ENCODE assay signal across 16 mouse cellular contexts in genomic region chr19:36701366-36701765, GRCm38 (mm10). TPM values are rescaled to one million over a fixed set of nuclear protein-coding genes. Genes with fewer than 3 reads are reported as not detected.
DNase-seq lines count a peak whose midpoint lies in the region; ATAC-seq and TF ChIP-seq lines count a peak whose summit lies in the region.
"Had no signal": no experiment of that assay in that cellular context is flagged by ENCODE, and none has a peak within 500 bp of the region (broad histone marks: within the 10 kb centered on the region; RNA-seq: fewer than 3 reads in every experiment).

No protein-coding gene starts in this region.

- 0 out of 2 replicates have a peak overlapping the region, but pooled peaks have one; percentile 2 for H3K4me2 ChIP-seq in heart, embryonic 14.5 days (ENCODE audit: low read length)
- H3K4me2 ChIP-seq in lung, embryonic 14.5 days = no peak overlapping the region
- H3K4me2 ChIP-seq in limb, embryonic 15.5 days = no peak overlapping the region
- H3K4me2 ChIP-seq: embryonic facial prominence, embryonic 12.5 days had no signal

- peak overlapping the region in 1 of 2 experiments; percentile 11; a peak in 1 of 4 replicates for H3K27ac ChIP-seq in heart, embryonic 14.5 days (replicated peaks in 1 of 2; ENCODE audit: control insufficient read depth in 1 of 2, insufficient read depth in 1 of 2, low read depth in 2 of 2, low read length in 2 of 2)
- peak overlapping the region; percentile 86 for H3K27ac ChIP-seq in lung, embryonic 14.5 days (ENCODE audit: low read depth)
- peak overlapping the region; percentile 58 for H3K27ac ChIP-seq in limb, embryonic 15.5 days
- H3K27ac ChIP-seq: hindbrain, embryonic 10.5 days; macrophage had no signal

- peaks cover 43 to 56% of the 10 kb centered on the region in 2 experiments for H3K4me1 ChIP-seq in heart, embryonic 14.5 days (ENCODE audit: control insufficient read depth in 2 of 2, insufficient read depth in 2 of 2, low read length in 2 of 2)
- H3K4me1 ChIP-seq in lung, embryonic 14.5 days (ENCODE audit: insufficient read depth) = peaks cover 48% of the 10 kb centered on the region
- H3K4me1 ChIP-seq in limb, embryonic 15.5 days = peaks cover 45% of the 10 kb centered on the region

- no peak for DNase-seq in heart, postnatal 4 days
- DNase-seq in lung, embryonic 14.5 days = peak; percentile 75
- no peak for DNase-seq in lung, postnatal 14 days
- DNase-seq in brain, adult 2 months (ENCODE audit: low read depth, low spot score) = peak; percentile 77
- no peak for DNase-seq in cerebellum, postnatal 25 days
- no peak for DNase-seq in spleen, adult 12 weeks (ENCODE audit: low spot score)
- DNase-seq: adrenal gland, postnatal 36 days; cerebellum, adult 2 months; kidney, adult 8-10 months; right cerebral cortex, postnatal 4 days had no signal

- H3K9ac ChIP-seq in heart, embryonic 14.5 days (ENCODE audit: low read length) = peak overlapping the region; percentile 1; the same call in 1 of the 2 replicates
- H3K9ac ChIP-seq in lung, embryonic 14.5 days = no peak overlapping the region
- no peak overlapping the region for H3K9ac ChIP-seq in limb, embryonic 15.5 days
- H3K9ac ChIP-seq: embryonic facial prominence, embryonic 12.5 days had no signal

- WGBS in heart, embryonic 14.5 days = 58% methylated on average over 3 of the region's 3 CpGs
- 37% methylated on average over 3 of the region's 3 CpGs for WGBS in lung, embryonic 14.5 days
- WGBS in limb, embryonic 15.5 days = 55% methylated on average over 3 of the region's 3 CpGs

- no peak for TF ChIP-seq CTCF in lung, embryonic 14.5 days (IDR thresholded peaks at IDR 0.05; ENCODE audit: low read depth)

- no peak overlapping the region for H3K4me3 ChIP-seq in heart, embryonic 14.5 days (ENCODE audit: control insufficient read depth in 1 of 2, insufficient read depth in 1 of 2, low read depth in 1 of 2, low read length in 2 of 2)
- H3K4me3 ChIP-seq in lung, embryonic 14.5 days (ENCODE audit: low read depth, low read length) = no peak overlapping the region
- H3K4me3 ChIP-seq in limb, embryonic 15.5 days = no peak overlapping the region
- H3K4me3 ChIP-seq: embryonic facial prominence, embryonic 12.5 days; hindbrain, embryonic 10.5 days had no signal

- peaks cover 4% of the 10 kb centered on the region; the same call in 1 of the 2 replicates for H3K9me3 ChIP-seq in heart, embryonic 14.5 days (ENCODE audit: control insufficient read depth, low read length)
- no peaks in the 10 kb centered on the region for H3K9me3 ChIP-seq in lung, embryonic 14.5 days (ENCODE audit: low read depth, low read length)
- no peaks in the 10 kb centered on the region for H3K9me3 ChIP-seq in limb, embryonic 15.5 days
- H3K9me3 ChIP-seq: embryonic facial prominence, embryonic 12.5 days had no signal

- no peak for ATAC-seq in heart, embryonic 14.5 days (ENCODE audit: insufficient number of reproducible peaks, insufficient read depth, low FRiP score, low read depth)
- ATAC-seq in lung, embryonic 14.5 days (ENCODE audit: insufficient read depth) = peak; percentile 25; the same call in 1 of the 2 replicates
- no peak for ATAC-seq in limb, embryonic 15.5 days (ENCODE audit: insufficient number of reproducible peaks, low FRiP score, low TSS enrichment, low read depth)

- no peaks in the 10 kb centered on the region for H3K27me3 ChIP-seq in heart, embryonic 14.5 days (ENCODE audit: control insufficient read depth, insufficient read depth, low read length)
- no peaks in the 10 kb centered on the region for H3K27me3 ChIP-seq in lung, embryonic 14.5 days (ENCODE audit: insufficient read depth, low read length)
- no peaks in the 10 kb centered on the region for H3K27me3 ChIP-seq in limb, embryonic 15.5 days
- H3K27me3 ChIP-seq: CH12.LX; embryonic facial prominence, embryonic 12.5 days had no signal

- H3K36me3 ChIP-seq in heart, embryonic 14.5 days (ENCODE audit: control insufficient read depth, insufficient read depth, low read length) = no peaks in the 10 kb centered on the region
- H3K36me3 ChIP-seq in lung, embryonic 14.5 days (ENCODE audit: insufficient read depth) = no peaks in the 10 kb centered on the region
- no peaks in the 10 kb centered on the region for H3K36me3 ChIP-seq in limb, embryonic 15.5 days
- H3K36me3 ChIP-seq: embryonic facial prominence, embryonic 12.5 days; hindbrain, embryonic 10.5 days had no signal

RNA-seq across cellular contexts. Expression of gene Ppp1r3c, which starts 35.1 kb away (rescaled TPM):
- 106 and 113 TPM in 2 replicates for polyA plus RNA-seq in heart, embryonic 14.5 days (2014; fragmentation: Nextera tagmentation; extraction: Ambion mirVana)
- 100 to 1,000 TPM in 1 of 2 experiments, 10 to 100 TPM in 1; 80.2 to 102 TPM for total RNA-seq in heart, postnatal 4 days (2021)
- 67.5 and 80.9 TPM in 2 replicates for polyA plus RNA-seq in lung, embryonic 14.5 days (2014; fragmentation: Nextera tagmentation; extraction: Ambion mirVana)
- polyA plus RNA-seq in limb, embryonic 15.5 days (2015; fragmentation: Nextera tagmentation; extraction: Ambion mirVana) = 20.6 and 21.4 TPM in 2 replicates
- total RNA-seq: CH12.LX had no signal

Comparison
In these comparisons a context has a peak if more than half of its experiments do, and no peak if none do; other contexts are left out.
1. DNase-seq: peak in lung, embryonic 14.5 days (single experiment) and brain, adult 2 months (single experiment); none in heart, postnatal 4 days (single experiment), lung, postnatal 14 days (single experiment), cerebellum, postnatal 25 days (0 of 2) and spleen, adult 12 weeks (single experiment).